Mouse (Mus musculus) myocyte (in vitro differentiated cells): ENCODE measurements around the gene Snip1. TPM values are rescaled to one million over a fixed set of nuclear protein-coding genes. Genes with fewer than 3 reads are reported as not detected.
A peak's percentile ranks its signal among the peaks of the same experiment; 100 is the strongest.

Source experiments
- H3K27me3 ChIP-seq: one replicate; pipeline ENCODE4 v1.6.1; 2011; ENCODE audit not compliant: control insufficient read depth, insufficient read depth, insufficient read length
- H3K36me3 ChIP-seq: one replicate; pipeline ENCODE4 v1.6.1; 2011; ENCODE audit not compliant: control insufficient read depth, insufficient read depth
- H3K4me2 ChIP-seq: one replicate; pipeline ENCODE4 v1.6.1; 2011; ENCODE audit warnings: low read depth, control low read depth
- H3K4me3 ChIP-seq: one replicate; pipeline ENCODE4 v1.5.1; 2011; ENCODE audit warnings: mild to moderate bottlenecking, control low read depth, moderate library complexity
- H3K79me2 ChIP-seq: one replicate; pipeline ENCODE4 v1.6.1; 2011; ENCODE audit not compliant: control insufficient read depth, insufficient read depth
- H3ac ChIP-seq: one replicate; pipeline ENCODE4 v1.6.1; 2011; ENCODE audit not compliant: control insufficient read depth, insufficient read length
- CEBPB ChIP-seq: IDR thresholded peaks from 2 replicates; pipeline ENCODE4 v1.6.1; 2011; ENCODE audit warnings: mild to moderate bottlenecking, moderate library complexity; ENCODE audit not compliant: poor library complexity, insufficient read depth, severe bottlenecking
- E2F4 ChIP-seq: IDR thresholded peaks from one replicate; pipeline ENCODE4 v1.6.1; 2011; ENCODE audit warnings: mild to moderate bottlenecking, control low read depth, moderate library complexity; ENCODE audit not compliant: insufficient read depth
- MAX ChIP-seq: IDR thresholded peaks from one replicate; pipeline ENCODE4 v1.6.1; 2011; ENCODE audit warnings: low read depth, mild to moderate bottlenecking, control low read depth
- MYOD1 ChIP-seq, 3 experiments: IDR thresholded peaks; one replicate each; pipeline ENCODE4 v1.6.1; 2011; ENCODE audit warnings: control low read depth in 2 of 3, low read depth in 2 of 3, mild to moderate bottlenecking in 2 of 3, moderate library complexity in 1 of 3; ENCODE audit not compliant: insufficient read length in 2 of 3, control insufficient read depth in 1 of 3
- MYOG ChIP-seq, 3 experiments: IDR thresholded peaks; one replicate each; pipeline ENCODE4 v1.6.1; 2011; ENCODE audit warnings: control low read depth in 2 of 3, low read depth in 2 of 3, mild to moderate bottlenecking in 2 of 3; ENCODE audit not compliant: insufficient read length in 2 of 3, control insufficient read depth in 1 of 3, insufficient read depth in 1 of 3
- POLR2A ChIP-seq: IDR thresholded peaks from one replicate; pipeline ENCODE4 v1.6.1; 2011; ENCODE audit warnings: low read depth, mild to moderate bottlenecking, control low read depth, moderate library complexity; ENCODE audit not compliant: insufficient read length
- POLR2AphosphoS2 ChIP-seq: IDR thresholded peaks from one replicate; pipeline ENCODE4 v1.6.1; 2011; ENCODE audit warnings: low read depth, control low read depth; ENCODE audit not compliant: insufficient read length
- REST ChIP-seq: IDR thresholded peaks from one replicate; pipeline ENCODE4 v1.6.1; 2011; ENCODE audit warnings: mild to moderate bottlenecking, control low read depth, moderate library complexity; ENCODE audit not compliant: insufficient read depth, insufficient read length
- SRF ChIP-seq: IDR thresholded peaks from one replicate; pipeline ENCODE4 v1.6.1; 2011; ENCODE audit warnings: low read depth; ENCODE audit not compliant: control insufficient read depth, insufficient read length
- TCF12 ChIP-seq: IDR thresholded peaks from one replicate; pipeline ENCODE4 v1.6.1; 2011; ENCODE audit warnings: mild to moderate bottlenecking, control low read depth; ENCODE audit not compliant: poor library complexity, insufficient read depth, severe bottlenecking
- TCF3 ChIP-seq: IDR thresholded peaks from one replicate; pipeline ENCODE4 v1.6.1; 2011; ENCODE audit warnings: low read depth, control low read depth; ENCODE audit not compliant: insufficient read length
- USF1 ChIP-seq: IDR thresholded peaks from one replicate; pipeline ENCODE4 v1.6.1; 2011; ENCODE audit warnings: low read depth, mild to moderate bottlenecking, control low read depth, moderate library complexity
- polyA plus RNA-seq: library from polyadenylated mRNA; unstranded; fragments of >200 nt; fragmentation: generic; extraction: Trizol; gene quantifications from one replicate; pipeline ENCODE4 v1.2.1, GENCODE M21; 2012; ENCODE audit warnings: missing spikeins

Gene Snip1
- 14.3 TPM for polyA plus RNA-seq

DNA sequence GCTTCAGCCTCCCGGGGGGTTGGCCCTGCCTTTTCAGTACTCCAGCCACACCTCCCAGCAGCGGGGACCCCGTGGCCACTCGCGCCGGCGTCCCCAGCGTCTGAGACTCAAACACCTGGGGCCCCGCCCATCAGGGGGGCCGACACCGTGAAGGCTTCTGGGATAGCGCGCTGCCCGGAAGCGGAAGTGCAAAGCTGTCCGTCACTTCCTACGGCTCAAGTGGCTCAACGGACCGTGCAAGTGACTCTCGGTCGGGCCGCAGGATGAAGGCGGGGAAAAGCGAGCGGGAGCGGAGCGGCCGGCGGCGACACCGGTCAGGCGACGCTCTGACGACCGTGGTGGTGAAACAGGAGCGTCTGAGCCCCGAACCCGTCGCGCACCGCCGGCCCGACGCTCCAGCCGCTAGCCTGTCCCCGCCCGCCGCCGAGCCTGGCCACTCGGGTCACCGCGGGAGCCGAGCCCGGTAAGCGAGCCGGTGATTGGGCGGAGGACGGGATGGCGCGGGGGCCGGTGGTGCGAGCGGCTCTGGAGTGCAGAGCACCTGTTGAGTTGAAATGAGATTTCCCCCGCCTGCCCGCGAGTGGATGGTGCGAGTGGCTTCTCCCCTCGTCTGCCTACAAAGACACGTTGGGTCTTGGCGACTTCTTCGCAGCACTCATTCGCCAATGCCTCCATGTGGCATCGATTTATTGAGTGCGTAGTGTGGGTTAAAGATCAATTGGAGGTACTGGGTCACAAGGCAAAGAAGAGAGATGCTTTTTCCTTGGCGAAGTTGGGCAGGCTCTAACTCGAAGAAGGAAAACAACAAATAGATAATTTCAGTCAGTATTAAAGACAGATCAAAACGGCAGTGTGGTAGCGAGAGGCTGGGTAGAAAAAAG is at the start of gene Snip1:
Gene Snip1, plus strand, starts transcription at position 183 of the 881 bp plus-strand sequence.
- H3ac ChIP-seq, result peak within 1 kb of the TSS; percentile 90
- peak within 1 kb of the TSS; percentile 98 for H3K4me2 ChIP-seq
- peak within 1 kb of the TSS; percentile 68 for H3K4me3 ChIP-seq
- H3K36me3 ChIP-seq, result peaks cover 22% of the 10 kb centered on the region
- H3K27me3 ChIP-seq, result no peaks in the 10 kb centered on the region
- peaks cover 34% of the 10 kb centered on the region for H3K79me2 ChIP-seq
- peak in 1 of 3 experiments; percentile 42 for TF ChIP-seq MYOG (IDR thresholded peaks at IDR 0.05; ENCODE audit: control insufficient read depth in 1 of 3, insufficient read depth in 1 of 3, insufficient read length in 2 of 3, low read depth in 2 of 3)
- TF ChIP-seq POLR2A, result peak; percentile 94
- peak; percentile 91 for TF ChIP-seq POLR2AphosphoS2
- TF ChIP-seq MYOD1 (IDR thresholded peaks at IDR 0.05; ENCODE audit: control insufficient read depth in 1 of 3, insufficient read length in 2 of 3, low read depth in 2 of 3), result peak in 2 of 3 experiments; percentile 16 to 36
- TF ChIP-seq SRF, result no peak
- no peak for TF ChIP-seq TCF12

DNA sequence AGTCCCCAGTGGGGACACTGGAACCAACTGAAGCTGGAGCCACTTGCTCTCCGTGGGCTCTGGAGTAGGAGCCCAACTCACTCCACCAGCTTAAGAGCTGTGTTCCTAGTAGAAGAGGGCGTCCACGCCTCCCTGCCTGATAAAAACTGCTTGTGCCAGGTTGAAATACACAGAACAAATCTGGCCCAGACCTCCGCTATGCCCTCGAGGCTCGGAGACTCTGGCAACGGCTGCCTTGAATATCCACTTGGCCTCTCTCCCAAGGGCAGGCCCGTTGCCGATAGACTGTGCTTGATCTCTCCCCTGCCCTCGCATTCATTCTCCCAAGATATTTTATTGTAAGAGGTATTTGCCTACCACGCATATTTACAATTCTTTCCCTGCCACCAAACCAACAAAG is 49.0 kb upstream of the Snip1 start:
- H3K79me2 ChIP-seq, result no peaks in the 10 kb centered on the region
- no peak overlapping the region for H3ac ChIP-seq
- no peaks in the 10 kb centered on the region for H3K36me3 ChIP-seq
- peaks cover 75% of the 10 kb centered on the region for H3K27me3 ChIP-seq
- H3K4me2 ChIP-seq, result no peak overlapping the region
- H3K4me3 ChIP-seq, result no peak overlapping the region
- TF ChIP-seq POLR2A (no peak), USF1 (no peak), REST (no peak), TCF3 (no peak), POLR2AphosphoS2 (no peak), MYOD1 (IDR thresholded peaks at IDR 0.05; ENCODE audit: control insufficient read depth in 1 of 3, insufficient read length in 2 of 3, low read depth in 2 of 3) (no peak)

DNA sequence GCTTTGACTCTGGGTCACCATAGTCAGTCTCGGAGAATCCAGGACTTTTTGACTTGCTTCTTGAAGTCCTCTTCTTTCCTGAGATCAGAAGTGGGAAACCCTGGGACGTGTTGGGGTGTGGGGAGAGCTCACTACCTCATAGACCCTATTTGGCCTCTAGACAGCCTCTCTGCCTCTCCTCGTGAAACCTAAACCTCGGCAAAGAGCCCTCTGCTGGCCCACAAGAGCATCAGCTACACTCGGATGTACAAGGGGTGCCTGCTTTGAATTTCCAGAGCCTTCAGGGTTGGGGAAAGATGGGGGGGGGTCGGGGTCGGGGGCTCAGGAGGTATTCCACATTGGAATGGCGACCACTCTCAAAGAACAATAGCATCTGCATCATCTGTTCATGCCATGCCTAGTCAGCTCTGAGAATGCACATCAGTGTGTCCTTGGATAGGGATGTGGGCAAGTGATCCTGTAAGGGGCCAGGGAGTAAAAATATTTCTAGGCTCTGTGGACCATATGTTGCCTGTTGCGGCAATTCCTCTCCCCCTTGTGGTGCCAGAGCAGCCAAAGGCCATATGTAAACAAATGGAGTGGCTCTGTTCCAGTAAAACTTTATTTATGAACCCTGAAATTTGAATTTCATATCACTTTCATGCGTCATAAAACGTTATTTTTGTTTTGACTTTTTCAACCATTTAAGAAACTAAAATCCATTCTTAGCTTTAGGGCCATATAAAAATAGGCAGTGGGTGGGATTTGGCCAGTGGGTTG is 45.5 kb upstream of the Snip1 start:
- H3K36me3 ChIP-seq, result no peaks in the 10 kb centered on the region
- H3K79me2 ChIP-seq, result no peaks in the 10 kb centered on the region
- H3ac ChIP-seq, result no peak overlapping the region
- TF ChIP-seq SRF, result no peak
- no peak for TF ChIP-seq E2F4
- no peak for TF ChIP-seq MYOG (IDR thresholded peaks at IDR 0.05; ENCODE audit: control insufficient read depth in 1 of 3, insufficient read depth in 1 of 3, insufficient read length in 2 of 3, low read depth in 2 of 3)
- no peak for TF ChIP-seq REST
- no peak for TF ChIP-seq MAX
- TF ChIP-seq USF1, result no peak
- no peak for TF ChIP-seq POLR2AphosphoS2
- no peak for TF ChIP-seq MYOD1 (IDR thresholded peaks at IDR 0.05; ENCODE audit: control insufficient read depth in 1 of 3, insufficient read length in 2 of 3, low read depth in 2 of 3)
- no peak for TF ChIP-seq CEBPB
- TF ChIP-seq POLR2A, result no peak
- TF ChIP-seq TCF3, result no peak
- no peak overlapping the region for H3K4me3 ChIP-seq
- H3K27me3 ChIP-seq, result peaks cover 59% of the 10 kb centered on the region
- no peak overlapping the region for H3K4me2 ChIP-seq

DNA sequence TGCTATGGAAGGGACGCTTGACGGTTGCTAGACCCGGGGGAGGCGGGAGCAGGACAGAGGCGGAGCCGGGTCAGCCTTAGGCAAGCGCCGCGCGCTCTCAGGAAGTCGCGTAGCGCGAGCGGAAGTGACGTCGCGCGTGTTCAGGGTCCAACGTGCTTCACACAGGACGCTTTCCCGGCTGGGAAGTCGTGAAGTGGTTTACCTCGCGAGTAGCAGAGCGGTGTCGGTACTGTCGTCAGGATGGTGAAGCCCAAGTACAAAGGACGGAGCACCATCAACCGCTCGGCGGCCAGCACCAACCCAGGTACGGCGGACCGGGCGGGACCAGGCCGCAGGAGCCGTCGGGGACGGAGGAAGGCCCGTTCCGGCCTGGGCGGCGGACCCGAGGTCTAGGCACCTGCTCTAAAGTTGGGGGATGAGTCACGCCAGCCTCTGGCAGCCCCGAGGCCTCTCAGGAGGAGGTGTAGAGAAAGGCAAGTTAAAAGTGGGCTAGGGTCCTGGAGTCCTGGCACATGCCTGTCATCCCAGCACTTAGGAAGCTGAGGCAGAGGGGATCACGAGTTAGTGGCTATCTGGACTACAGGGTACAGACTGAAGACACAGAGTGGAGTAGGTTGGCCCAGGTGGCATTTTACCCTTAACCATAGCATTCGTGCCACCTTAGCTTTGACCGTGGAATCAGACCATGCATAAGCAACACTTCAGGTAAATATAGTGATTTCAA is 36.4 kb upstream of the Snip1 start:
- peak overlapping the region; percentile 81 for H3ac ChIP-seq
- H3K4me3 ChIP-seq, result peak overlapping the region; percentile 85
- H3K4me2 ChIP-seq, result peak overlapping the region; percentile 88
- no peak for TF ChIP-seq SRF
- no peak for TF ChIP-seq CEBPB
- TF ChIP-seq MYOD1 (IDR thresholded peaks at IDR 0.05; ENCODE audit: control insufficient read depth in 1 of 3, insufficient read length in 2 of 3, low read depth in 2 of 3), result peak in 1 of 3 experiments; percentile 35
- TF ChIP-seq TCF3, result no peak
- peak; percentile 97 for TF ChIP-seq POLR2A
- peak; percentile 24 for TF ChIP-seq E2F4
- TF ChIP-seq MAX, result no peak
- TF ChIP-seq REST, result no peak
- TF ChIP-seq POLR2AphosphoS2, result peak; percentile 97
- no peak for TF ChIP-seq TCF12
- no peak for TF ChIP-seq USF1
- TF ChIP-seq MYOG (IDR thresholded peaks at IDR 0.05; ENCODE audit: control insufficient read depth in 1 of 3, insufficient read depth in 1 of 3, insufficient read length in 2 of 3, low read depth in 2 of 3), result peak in 1 of 3 experiments; percentile 7
- H3K79me2 ChIP-seq, result peaks cover 47% of the 10 kb centered on the region
- H3K36me3 ChIP-seq, result peaks cover 10% of the 10 kb centered on the region
- H3K27me3 ChIP-seq, result peaks cover 14% of the 10 kb centered on the region
